Mouse (Mus musculus) kidney, adult 2 months (tissue): ENCODE measurements around the gene 1810043G02Rik.

Experiments
- CTCF ChIP-seq: fragments of 200-500 bp; conservative IDR thresholded peaks from 2 replicates; pipeline ENCODE4 v1.5.1; 2011; ENCODE audit warnings: low read depth, mild to moderate bottlenecking, control low read depth, low read length, moderate library complexity, mixed read lengths; ENCODE audit not compliant: insufficient read depth, insufficient read length
- POLR2A ChIP-seq: fragments of 200-500 bp; IDR thresholded peaks from one replicate; pipeline ENCODE4 v1.6.1; 2011; ENCODE audit warnings: low read depth, low read length, control low read depth

DNA sequence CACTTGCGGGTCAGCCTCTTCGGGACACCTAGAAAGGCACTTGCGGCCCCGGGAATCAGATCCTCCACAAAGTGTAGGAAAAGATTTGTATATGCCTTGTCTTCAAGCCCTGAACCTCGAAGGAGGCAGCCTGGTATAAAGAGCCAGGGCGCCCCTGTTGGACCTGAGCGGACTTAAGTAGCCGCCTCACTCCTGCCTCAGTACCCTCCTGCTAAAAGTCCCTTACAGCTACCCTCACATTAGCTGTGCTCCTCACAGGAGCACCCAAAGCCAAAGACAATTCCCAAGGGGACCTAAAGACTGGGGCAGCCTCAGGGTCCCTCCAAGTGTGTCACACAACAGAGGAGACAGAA lies 8.4 kb upstream of the 1810043G02Rik start:
- TF ChIP-seq CTCF (no peak), POLR2A (no peak)
